Mouse (Mus musculus): ENCODE results near the gene Grm6. TPM values are rescaled to one million over a fixed set of nuclear protein-coding genes. Genes with fewer than 3 reads are reported as not detected.
A peak's percentile ranks its signal among the peaks of the same experiment; 100 is the strongest.

Gene Grm6
- polyA plus RNA-seq (2015; fragmentation: Nextera tagmentation; extraction: Ambion mirVana), result 0.04 and 0.11 TPM in 2 replicates

DNA sequence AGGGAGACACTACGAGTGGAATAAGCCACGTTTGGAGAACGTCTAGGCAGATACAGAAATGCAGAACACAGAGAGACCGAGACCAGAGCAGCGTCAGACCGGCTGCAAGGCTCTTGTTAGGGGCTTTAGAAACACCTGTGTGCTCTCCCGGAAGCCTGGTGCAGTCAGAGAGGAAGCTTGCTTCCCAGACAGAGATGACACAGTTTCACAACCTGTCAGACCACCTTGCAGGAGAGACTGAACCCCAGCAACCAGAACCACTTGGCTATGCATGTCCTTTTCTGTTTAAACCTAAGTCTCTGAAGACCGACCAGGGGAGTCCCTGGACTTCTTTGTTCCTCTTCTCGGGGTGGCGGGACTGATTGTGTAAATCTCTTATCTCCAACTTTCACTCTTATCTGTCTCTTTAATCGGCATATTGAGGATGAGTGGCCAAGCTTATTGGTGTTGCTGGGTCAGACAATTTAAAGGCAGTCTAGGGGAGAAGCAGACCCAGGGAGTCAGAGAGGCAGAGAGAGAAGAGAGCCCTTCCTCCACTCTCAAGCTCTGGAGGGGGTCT is at the start of gene Grm6:
Gene Grm6 (plus strand): TSS at position 509 of the 559 bp plus-strand sequence.
- H3K36me3 ChIP-seq, result no peaks in the 10 kb centered on the region
- H3K4me2 ChIP-seq, result peak within 1 kb of the TSS; percentile 98
- ATAC-seq (ENCODE audit: low FRiP score), result no peak
- peak within 1 kb of the TSS; percentile 48 for H3K4me3 ChIP-seq (replicated peaks)
- H3K9me3 ChIP-seq (replicated peaks), result no peaks in the 10 kb centered on the region
- WGBS, result 1% methylated on average over 11 of the region's 11 CpGs
- peaks cover 64% of the 10 kb centered on the region for H3K27me3 ChIP-seq (replicated peaks)
- no peak within 1 kb of the TSS for H3K27ac ChIP-seq (replicated peaks)
- peak within 1 kb of the TSS; percentile 48 for H3K9ac ChIP-seq (replicated peaks)
- H3K4me1 ChIP-seq, result peaks cover 22% of the 10 kb centered on the region

DNA sequence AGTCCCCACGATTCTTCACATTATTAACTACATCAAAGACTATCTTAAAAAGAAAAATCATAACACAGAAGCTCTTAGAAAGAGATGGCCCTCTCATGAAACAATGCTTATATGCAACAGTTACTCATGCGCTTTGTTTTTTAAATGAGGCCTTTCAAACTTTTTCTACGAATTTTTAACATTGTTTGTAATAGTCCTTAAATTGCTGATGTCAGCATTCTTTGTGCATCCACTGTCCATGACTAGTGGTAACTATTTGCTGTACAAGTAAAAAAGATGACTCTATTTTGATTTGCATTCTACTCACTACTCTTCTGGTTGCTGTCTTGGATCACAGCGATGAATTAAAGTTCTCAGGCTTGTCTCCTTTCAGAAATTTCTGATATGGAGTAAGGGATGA is 36.3 kb upstream of the Grm6 start:
- H3K9me3 ChIP-seq (replicated peaks), result peaks cover 47% of the 10 kb centered on the region
- no peaks in the 10 kb centered on the region for H3K27me3 ChIP-seq (replicated peaks)
- no peaks in the 10 kb centered on the region for H3K4me1 ChIP-seq
- H3K27ac ChIP-seq (replicated peaks), result no peak overlapping the region
- no peak overlapping the region for H3K4me2 ChIP-seq
- H3K9ac ChIP-seq (replicated peaks), result no peak overlapping the region
- H3K4me3 ChIP-seq (replicated peaks), result no peak overlapping the region
- 100% methylated on average over 4 of the region's 4 CpGs for WGBS
- ATAC-seq (ENCODE audit: low FRiP score), result no peak
- peaks cover 94% of the 10 kb centered on the region for H3K36me3 ChIP-seq

DNA sequence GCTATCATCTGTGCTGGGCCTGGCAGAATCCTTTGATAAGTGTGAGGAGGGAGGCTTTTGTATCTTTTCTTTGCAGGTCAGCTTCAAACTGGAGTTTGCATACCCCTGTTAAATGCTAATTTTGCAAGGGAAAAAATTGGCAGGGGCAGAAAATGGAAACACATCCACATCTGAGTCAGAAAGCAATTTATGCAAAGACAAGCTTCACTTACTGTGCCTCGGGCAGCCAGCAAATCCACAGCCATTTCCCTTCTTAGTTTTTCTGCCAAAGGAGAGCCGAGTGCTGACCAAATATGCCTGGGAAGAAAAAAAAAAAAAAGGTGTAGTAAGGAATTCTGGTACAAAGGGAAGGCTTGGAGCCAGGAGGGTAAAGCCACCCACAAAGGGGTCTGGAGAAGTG is 24.3 kb upstream of the Grm6 start:
- Histone ChIP-seq H3K27me3 (replicated peaks) (no peaks in the 10 kb centered on the region), H3K4me3 (replicated peaks) (peak overlapping the region; percentile 74), H3K9me3 (replicated peaks) (no peaks in the 10 kb centered on the region), H3K4me1 (peaks cover 15% of the 10 kb centered on the region), H3K4me2 (peak overlapping the region; percentile 67), H3K9ac (replicated peaks) (peak overlapping the region; percentile 86; the same call in 1 of the 2 replicates), H3K36me3 (peaks cover 42% of the 10 kb centered on the region), H3K27ac (replicated peaks) (no peak overlapping the region)
- no peak for ATAC-seq (ENCODE audit: low FRiP score)
- WGBS, result 44% methylated on average over 2 of the region's 2 CpGs

DNA sequence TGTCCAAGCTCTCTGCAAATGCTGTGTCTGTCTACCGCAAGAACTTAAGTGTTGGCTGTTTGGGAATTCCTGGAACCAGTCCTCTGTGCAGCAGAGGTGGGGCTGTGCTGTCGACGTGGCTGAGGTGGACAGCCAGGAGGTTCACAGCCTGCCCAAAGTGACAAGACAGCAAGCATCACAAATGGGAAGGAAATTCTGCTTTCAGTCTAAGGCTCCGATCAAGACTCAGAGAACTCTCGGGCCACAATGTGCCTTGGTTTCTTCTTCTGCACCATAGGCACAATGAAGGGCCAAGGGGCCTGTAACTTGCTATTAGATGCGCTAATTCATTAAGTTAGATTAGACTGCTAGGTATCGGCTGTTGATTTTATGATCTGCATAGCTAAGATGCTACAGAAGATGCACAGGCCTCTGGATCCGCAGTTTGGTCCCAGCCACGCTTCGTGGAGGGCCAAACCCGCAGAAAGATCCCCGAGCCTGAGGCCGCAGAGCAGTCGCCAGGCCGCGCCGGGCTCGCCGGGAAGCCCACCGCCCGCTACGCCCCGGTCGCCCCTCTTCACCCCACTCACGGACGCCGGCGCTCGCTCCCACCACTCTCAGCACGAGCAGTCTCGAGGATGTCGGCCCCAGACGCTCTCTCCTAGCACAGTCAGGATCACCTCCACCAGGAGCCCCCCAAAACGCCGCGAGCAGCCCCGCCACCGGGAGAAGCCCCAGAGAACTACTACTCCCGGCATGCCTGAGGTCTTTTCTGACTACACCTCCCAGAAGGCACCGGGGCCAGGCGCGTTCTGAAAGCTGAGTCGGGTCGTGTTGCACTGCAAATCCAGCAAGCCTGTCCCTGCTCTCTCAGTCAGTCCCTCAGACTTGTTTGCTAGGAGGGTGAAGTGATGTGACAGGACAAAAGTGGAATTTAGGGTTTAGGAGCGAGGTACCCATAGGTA is 23.2 kb upstream of the Grm6 start, which contains the start of gene Zfp354c:
Gene Zfp354c (minus strand): TSS at position 715 of the 944 bp plus-strand sequence.
- peak within 1 kb of the TSS; percentile 82 for H3K27ac ChIP-seq (replicated peaks)
- peak within 1 kb of the TSS; percentile 86 for H3K9ac ChIP-seq (replicated peaks)
- WGBS, result 1% methylated on average over 45 of the region's 45 CpGs
- 0 out of 2 replicates have a peak, but pooled peaks cover under 1% of the 10 kb centered on the region for H3K9me3 ChIP-seq (replicated peaks)
- no peaks in the 10 kb centered on the region for H3K27me3 ChIP-seq (replicated peaks)
- peak within 1 kb of the TSS; percentile 74 for H3K4me3 ChIP-seq (replicated peaks)
- peak within 1 kb of the TSS; percentile 67 for H3K4me2 ChIP-seq
- peaks cover 33% of the 10 kb centered on the region for H3K36me3 ChIP-seq
- ATAC-seq (ENCODE audit: low FRiP score), result peak; percentile 97
- peaks cover 15% of the 10 kb centered on the region for H3K4me1 ChIP-seq

DNA sequence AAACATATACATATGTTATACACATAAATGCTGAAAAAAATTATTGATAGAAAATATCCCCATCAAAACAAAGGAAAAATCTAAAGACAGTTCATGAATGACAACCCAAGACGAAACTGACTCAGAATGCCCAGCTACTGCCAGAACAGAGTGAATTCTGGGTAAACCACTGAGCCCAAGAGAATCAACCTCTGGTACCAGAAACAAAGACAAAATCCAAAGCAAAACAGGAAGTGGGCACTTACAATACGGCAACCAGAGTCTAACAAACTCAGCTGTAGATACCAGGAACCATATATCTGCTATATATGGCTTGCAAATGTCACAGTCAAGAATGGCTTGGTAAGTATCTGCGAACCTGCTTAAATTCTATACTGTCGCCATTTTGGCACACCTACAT is 14.8 kb upstream of the Grm6 start:
- no peak overlapping the region for H3K9ac ChIP-seq (replicated peaks)
- peaks cover 19% of the 10 kb centered on the region for H3K36me3 ChIP-seq
- H3K4me2 ChIP-seq, result no peak overlapping the region
- 90% methylated on average over 4 of the region's 4 CpGs for WGBS
- ATAC-seq (ENCODE audit: low FRiP score), result no peak
- H3K27ac ChIP-seq (replicated peaks), result no peak overlapping the region
- no peaks in the 10 kb centered on the region for H3K27me3 ChIP-seq (replicated peaks)
- peaks cover 6% of the 10 kb centered on the region for H3K4me1 ChIP-seq
- peaks cover 10% of the 10 kb centered on the region; the same call in 1 of the 2 replicates for H3K9me3 ChIP-seq (replicated peaks)
- H3K4me3 ChIP-seq (replicated peaks), result no peak overlapping the region

DNA sequence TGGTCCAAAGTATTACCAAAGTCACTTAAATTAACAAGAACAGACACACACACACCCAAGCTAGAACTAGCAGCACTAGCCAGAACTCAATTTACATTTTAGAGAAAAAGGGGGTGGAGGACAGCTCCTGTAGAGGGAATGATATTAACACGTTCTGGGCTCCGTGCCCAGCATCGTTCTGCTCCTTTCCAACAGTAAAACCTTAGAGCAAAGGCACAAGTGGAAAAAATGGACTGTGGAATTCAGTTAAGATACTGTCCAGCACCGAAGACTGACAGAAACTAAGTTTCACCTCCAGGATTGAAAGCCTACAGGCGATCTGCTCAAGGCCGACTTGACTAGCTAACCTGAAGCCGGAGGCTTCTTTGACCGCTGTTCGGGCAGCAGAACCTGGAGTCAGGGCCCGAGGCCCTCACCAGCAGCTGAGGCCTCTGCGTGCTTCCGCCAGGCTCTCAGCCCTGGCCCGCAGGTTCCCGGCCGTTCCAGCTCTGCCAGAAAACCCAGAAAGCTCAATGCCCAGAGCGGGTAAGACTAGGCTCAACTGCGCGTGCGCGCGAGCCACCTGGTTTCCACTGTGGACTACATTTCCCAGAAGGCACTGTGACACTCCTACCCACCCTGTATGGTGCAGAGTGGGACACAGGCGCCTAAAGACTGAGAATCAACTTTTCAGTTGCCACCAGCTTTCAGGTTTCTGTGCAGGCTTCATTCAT is 9.3 kb upstream of the Grm6 start, which contains the start of gene Zfp879:
Gene Zfp879 (minus strand): TSS at position 530 of the 713 bp plus-strand sequence.
- peak within 1 kb of the TSS; percentile 73 for H3K4me2 ChIP-seq
- 0 out of 2 replicates have a peak, but pooled peaks cover 4% of the 10 kb centered on the region for H3K36me3 ChIP-seq
- H3K27me3 ChIP-seq (replicated peaks), result no peaks in the 10 kb centered on the region; the same call in 1 of the 2 replicates
- H3K9ac ChIP-seq (replicated peaks), result peak within 1 kb of the TSS; percentile 59
- peak within 1 kb of the TSS; percentile 47 for H3K4me3 ChIP-seq (replicated peaks)
- no peaks in the 10 kb centered on the region for H3K9me3 ChIP-seq (replicated peaks)
- H3K27ac ChIP-seq (replicated peaks), result peak within 1 kb of the TSS; percentile 82
- 20% methylated on average over 22 of the region's 22 CpGs for WGBS
- peaks cover 12% of the 10 kb centered on the region for H3K4me1 ChIP-seq
- peak; percentile 98 for ATAC-seq (ENCODE audit: low FRiP score)

DNA sequence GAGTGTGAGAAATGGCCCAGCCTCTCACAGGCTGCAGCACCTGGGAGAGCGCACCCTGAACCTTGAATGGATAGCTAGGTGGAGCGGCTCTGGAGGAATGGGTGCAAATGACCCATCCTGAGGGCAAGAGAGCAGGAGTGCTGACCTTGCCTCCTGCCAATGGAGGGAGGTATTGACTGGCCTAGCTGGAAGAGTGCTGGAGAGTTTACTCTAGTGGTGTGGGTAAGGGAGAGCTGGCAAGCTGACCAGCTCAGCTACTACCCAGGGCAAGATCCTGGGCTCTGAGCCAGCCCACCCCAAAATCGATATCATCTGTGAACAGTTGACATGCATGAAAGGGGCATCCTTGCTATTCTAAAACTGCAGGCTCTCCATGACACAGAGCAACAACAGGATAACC is 4.5 kb upstream of the Grm6 start:
- no peak for ATAC-seq (ENCODE audit: low FRiP score)
- Histone ChIP-seq H3K4me2 (no peak overlapping the region), H3K27me3 (replicated peaks) (peaks cover 37% of the 10 kb centered on the region), H3K36me3 (no peaks in the 10 kb centered on the region), H3K4me3 (replicated peaks) (no peak overlapping the region), H3K9me3 (replicated peaks) (no peaks in the 10 kb centered on the region), H3K27ac (replicated peaks) (no peak overlapping the region), H3K9ac (replicated peaks) (no peak overlapping the region), H3K4me1 (peaks cover 14% of the 10 kb centered on the region)
- WGBS, result 93% methylated on average over 3 of the region's 3 CpGs

DNA sequence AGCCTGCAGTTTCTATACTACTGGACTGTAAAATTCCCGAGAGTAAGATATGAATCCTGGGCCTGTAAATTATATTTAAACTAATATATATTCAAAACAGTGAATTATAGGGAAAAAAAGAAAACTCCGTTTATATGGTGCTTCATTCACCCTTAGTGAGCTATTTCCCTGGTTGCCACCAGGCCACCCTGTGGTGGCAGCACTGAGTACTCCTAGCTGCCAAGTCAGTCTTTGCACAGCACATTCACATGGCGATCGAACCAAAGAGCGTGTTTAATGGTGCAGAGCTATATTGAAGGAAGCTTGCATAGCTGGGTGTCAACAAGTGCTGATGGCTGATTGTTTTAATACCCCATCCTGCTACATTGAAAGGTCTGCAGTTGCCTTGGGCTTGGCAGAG is 3.4 kb upstream of the Grm6 start:
- Histone ChIP-seq H3K36me3 (no peaks in the 10 kb centered on the region), H3K27me3 (replicated peaks) (peaks cover 48% of the 10 kb centered on the region), H3K9me3 (replicated peaks) (no peaks in the 10 kb centered on the region), H3K27ac (replicated peaks) (no peak overlapping the region), H3K4me1 (peaks cover 21% of the 10 kb centered on the region), H3K4me2 (no peak overlapping the region), H3K4me3 (replicated peaks) (no peak overlapping the region), H3K9ac (replicated peaks) (no peak overlapping the region)
- 64% methylated on average over 5 of the region's 5 CpGs for WGBS
- no peak for ATAC-seq (ENCODE audit: low FRiP score)

DNA sequence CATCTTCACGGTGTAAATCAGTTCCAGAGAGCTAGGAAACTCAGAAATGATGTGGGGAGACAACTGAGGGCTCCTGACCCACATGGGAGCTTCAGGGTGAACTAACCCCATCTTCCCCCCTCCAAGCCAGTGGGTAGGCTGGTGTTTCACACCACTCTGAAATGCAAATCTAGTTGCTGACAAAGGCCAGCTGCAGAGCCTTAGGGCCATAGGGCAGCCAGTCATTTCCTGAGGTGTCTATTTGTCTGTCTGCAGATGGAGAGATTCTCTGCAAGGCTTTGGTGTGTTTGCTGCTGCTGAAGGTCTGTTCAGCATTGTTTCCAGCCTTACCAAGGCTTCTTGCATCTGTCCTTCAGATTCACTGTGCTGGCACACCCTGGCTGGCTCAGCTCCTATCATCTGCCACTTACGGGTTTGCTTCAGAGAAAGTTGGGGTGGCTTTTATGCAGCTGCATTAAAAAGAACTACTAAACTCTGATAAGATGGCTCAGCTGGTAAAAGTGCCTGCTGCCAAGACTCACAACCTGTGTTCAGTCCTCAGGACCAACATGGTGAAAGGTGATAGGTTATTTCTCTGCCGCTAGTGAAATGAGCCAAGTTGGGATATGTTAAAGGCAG is 1.9 kb upstream of the Grm6 start:
- H3K27me3 ChIP-seq (replicated peaks), result peaks cover 62% of the 10 kb centered on the region
- 33% methylated on average over 3 of the region's 3 CpGs for WGBS

DNA sequence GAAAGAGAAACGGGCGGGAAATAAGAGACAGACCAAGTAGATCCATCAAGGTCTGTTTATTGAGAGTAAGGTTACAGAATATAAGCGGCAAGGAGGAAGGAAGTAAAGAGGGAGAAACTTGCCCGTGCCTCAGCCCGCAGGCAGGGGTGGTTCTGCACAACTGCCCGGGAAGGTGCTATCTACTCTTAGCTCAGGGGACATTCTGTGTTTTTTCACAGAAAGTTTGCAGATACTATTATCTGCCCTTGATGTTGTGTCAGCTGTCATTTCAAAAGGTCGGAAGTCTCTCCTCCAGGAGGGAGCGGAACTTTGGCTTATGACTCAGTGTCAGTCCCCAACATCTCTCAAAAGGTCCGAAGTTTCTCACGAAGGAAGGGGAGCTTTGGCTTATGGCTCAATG is 1.2 kb upstream of the Grm6 start:
- Histone ChIP-seq H3K27ac (replicated peaks) (no peak overlapping the region), H3K4me3 (replicated peaks) (no peak overlapping the region), H3K36me3 (no peaks in the 10 kb centered on the region), H3K27me3 (replicated peaks) (peaks cover 64% of the 10 kb centered on the region), H3K9ac (replicated peaks) (no peak overlapping the region), H3K4me2 (no peak overlapping the region), H3K4me1 (peaks cover 22% of the 10 kb centered on the region), H3K9me3 (replicated peaks) (no peaks in the 10 kb centered on the region)
- 10% methylated on average over 10 of the region's 10 CpGs for WGBS
- ATAC-seq (ENCODE audit: low FRiP score), result no peak

More for the DNA sequence above, 1.9 kb upstream of the Grm6 start:
- Histone ChIP-seq H3K36me3 (no peaks in the 10 kb centered on the region), H3K27ac (replicated peaks) (no peak overlapping the region), H3K9ac (replicated peaks) (no peak overlapping the region), H3K4me3 (replicated peaks) (no peak overlapping the region), H3K4me2 (no peak overlapping the region), H3K9me3 (replicated peaks) (no peaks in the 10 kb centered on the region), H3K4me1 (peaks cover 22% of the 10 kb centered on the region)
- no peak for ATAC-seq (ENCODE audit: low FRiP score)
